Mouse (Mus musculus) small intestine, adult 2 months (tissue): ENCODE results near the gene Arid5b.

ENCODE experiments used
- CTCF ChIP-seq: fragments of 200-500 bp; IDR thresholded peaks from 2 replicates; pipeline ENCODE4 v1.5.1; 2012; ENCODE audit warnings: low read depth, mild to moderate bottlenecking, control low read depth, inconsistent platforms, low read length, moderate library complexity, mixed read lengths; ENCODE audit not compliant: insufficient replicate concordance, insufficient read length; ENCODE audit errors: extremely low read depth
- POLR2A ChIP-seq: fragments of 200-500 bp; IDR thresholded peaks from 2 replicates; pipeline ENCODE4 v1.6.1; 2012; ENCODE audit warnings: low read depth, mild to moderate bottlenecking, control low read depth, inconsistent platforms, low read length, moderate library complexity

- TF ChIP-seq CTCF = no peak
- no peak for TF ChIP-seq POLR2A
Observed at GRCm38 (mm10) chr10:68106351-68106950, 172.1 kb downstream of the Arid5b start.
